Mouse (Mus musculus): ENCODE measurements at regions not wholly inside any gene's neighbourhood (a gene's known extent, or its start where the extent isn't known, plus 50 kb on each side); places are given as distances from the start of the nearest gene placed in this dataset.

DNA sequence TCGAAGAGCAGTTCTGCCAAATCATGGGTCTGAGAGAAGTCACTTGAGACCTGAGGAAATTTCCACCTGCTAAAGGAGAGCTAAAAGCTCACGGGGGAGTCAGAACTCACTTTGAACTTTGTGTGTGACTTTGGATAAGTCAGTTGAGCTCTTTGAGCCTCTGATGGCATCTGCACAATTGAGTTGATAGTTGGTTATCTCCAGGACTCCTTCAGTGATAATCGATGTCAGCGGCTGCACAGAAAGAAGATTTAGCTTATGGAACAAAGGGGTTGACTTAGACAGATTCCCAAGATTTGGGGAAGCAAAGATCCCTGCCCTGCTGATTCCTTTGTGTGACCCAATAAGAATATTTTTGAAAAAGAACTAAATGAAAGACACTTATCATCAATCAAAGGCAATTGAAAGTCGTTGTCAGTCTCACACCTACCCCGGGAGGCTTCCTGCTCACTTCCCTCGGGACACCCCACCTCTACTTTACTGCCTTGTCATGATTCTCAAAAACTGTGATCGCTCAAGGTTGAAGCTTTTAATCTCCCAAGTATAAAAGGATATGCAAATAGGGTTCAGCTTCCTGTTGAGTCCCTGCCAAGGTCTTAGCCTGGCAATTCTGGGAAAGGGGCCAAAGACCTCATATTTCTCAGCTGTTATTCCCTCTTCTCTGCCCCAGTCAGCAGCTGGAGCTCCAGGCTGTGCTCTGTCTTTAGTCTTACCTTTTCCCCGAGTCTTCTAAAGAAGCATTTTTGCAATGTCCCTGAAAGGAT is 145.4 kb downstream of the Dad1 start:
- TF ChIP-seq POLR2A (IDR thresholded peaks at IDR 0.05; ENCODE audit: extremely low read depth, insufficient read depth, low read length) = no peak
- TF ChIP-seq CTCF (IDR thresholded peaks at IDR 0.05; ENCODE audit: extremely low read depth, insufficient read depth, low read length) = no peak
- Histone ChIP-seq H3K27ac (ENCODE audit: insufficient read depth, low read length) (no peak overlapping the region), H3K4me1 (ENCODE audit: control insufficient read depth, insufficient read depth, low read length) (peaks cover 3% of the 10 kb centered on the region; the same call in 1 of the 2 replicates), H3K4me3 (ENCODE audit: insufficient read depth, low read length) (no peak overlapping the region)

DNA sequence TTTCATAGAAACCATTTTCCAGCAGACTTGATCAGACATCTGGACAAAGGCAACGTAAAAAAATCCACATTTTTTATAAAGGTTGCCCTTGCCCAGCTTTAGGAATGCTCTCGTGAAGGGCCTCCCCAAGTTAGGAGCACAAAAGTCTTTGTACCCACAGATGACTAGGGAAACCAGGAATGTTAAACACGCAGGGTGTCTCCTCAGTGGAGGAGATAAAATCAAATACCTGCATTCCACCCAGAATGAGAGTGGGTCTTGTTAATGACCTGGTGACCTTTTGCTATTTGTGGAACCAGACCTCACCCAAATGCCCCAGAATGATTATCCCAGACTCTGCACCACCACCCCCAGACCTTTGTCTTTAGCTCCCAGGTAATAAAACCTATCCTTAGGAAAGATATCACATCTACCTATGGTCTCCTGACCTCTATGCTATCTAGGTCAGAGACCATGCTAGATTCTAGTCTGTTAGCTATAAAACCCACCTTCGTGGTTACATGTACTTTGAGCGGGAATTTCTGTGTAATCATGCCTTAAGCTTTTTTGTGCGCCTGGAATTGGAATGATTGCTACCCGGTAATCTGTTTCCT is 146.6 kb downstream of the Dad1 start:
- no peak overlapping the region for H3K4me3 ChIP-seq (ENCODE audit: insufficient read depth, low read length)
- peaks cover 3% of the 10 kb centered on the region; the same call in 1 of the 2 replicates for H3K4me1 ChIP-seq (ENCODE audit: control insufficient read depth, insufficient read depth, low read length)
- TF ChIP-seq POLR2A (IDR thresholded peaks at IDR 0.05; ENCODE audit: extremely low read depth, insufficient read depth, low read length) = no peak
- no peak for TF ChIP-seq CTCF (IDR thresholded peaks at IDR 0.05; ENCODE audit: extremely low read depth, insufficient read depth, low read length)
- H3K27ac ChIP-seq (ENCODE audit: insufficient read depth, low read length) = no peak overlapping the region

DNA sequence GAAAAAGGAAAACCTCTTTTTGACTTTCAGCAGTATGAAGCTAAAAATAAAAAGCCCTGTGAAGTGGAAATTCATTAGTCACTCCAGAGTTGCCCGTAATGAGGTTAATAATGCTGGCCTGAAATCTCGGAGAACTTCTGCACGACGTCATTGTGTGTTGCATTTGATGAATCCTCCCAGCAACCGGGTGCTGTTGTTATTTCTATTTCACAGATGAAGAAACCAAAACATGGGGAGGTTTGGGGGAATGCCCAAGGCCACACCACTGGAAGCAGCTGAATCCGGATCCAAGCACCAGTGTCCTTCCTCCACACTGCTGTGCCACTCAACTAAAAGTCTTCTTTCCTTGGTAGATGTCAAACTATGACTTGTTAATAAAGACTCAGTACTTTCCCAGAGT is 149.7 kb downstream of the Dad1 start:
- Histone ChIP-seq H3K4me3 (ENCODE audit: insufficient read depth, low read length) (no peak overlapping the region), H3K27ac (ENCODE audit: insufficient read depth, low read length) (no peak overlapping the region)
- no peak for TF ChIP-seq POLR2A (IDR thresholded peaks at IDR 0.05; ENCODE audit: extremely low read depth, insufficient read depth, low read length)
- no peak for TF ChIP-seq CTCF (IDR thresholded peaks at IDR 0.05; ENCODE audit: extremely low read depth, insufficient read depth, low read length)

DNA sequence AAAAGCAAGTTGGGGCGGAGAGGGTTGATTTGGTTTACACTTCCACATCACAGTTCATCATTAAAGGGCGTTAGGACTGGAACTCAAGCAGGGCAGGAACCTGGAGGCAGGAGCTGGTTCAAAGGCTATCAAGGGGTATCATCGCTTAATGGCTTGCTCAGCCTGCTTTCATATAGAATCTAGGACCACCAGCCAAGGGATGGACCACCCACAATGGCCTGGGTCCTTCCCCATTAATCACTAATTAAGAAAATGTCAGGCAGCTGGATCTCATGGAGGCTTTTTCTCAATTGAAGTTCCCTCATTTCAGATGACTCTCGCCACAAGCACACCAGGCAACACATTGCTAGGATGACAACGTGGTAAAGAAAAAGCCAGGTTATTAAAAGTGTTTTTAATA is 150.4 kb downstream of the Dad1 start:
- peaks cover 4% of the 10 kb centered on the region; the same call in 1 of the 2 replicates for H3K4me1 ChIP-seq (ENCODE audit: control insufficient read depth, insufficient read depth, low read length)
- no peak overlapping the region for H3K4me3 ChIP-seq (ENCODE audit: insufficient read depth, low read length)
- no peak overlapping the region for H3K27ac ChIP-seq (ENCODE audit: insufficient read depth, low read length)
- no peak for TF ChIP-seq POLR2A (IDR thresholded peaks at IDR 0.05; ENCODE audit: extremely low read depth, insufficient read depth, low read length)
- no peak for TF ChIP-seq CTCF (IDR thresholded peaks at IDR 0.05; ENCODE audit: extremely low read depth, insufficient read depth, low read length)

More for the DNA sequence above, 149.7 kb downstream of the Dad1 start:
- peaks cover 4% of the 10 kb centered on the region; the same call in 1 of the 2 replicates for H3K4me1 ChIP-seq (ENCODE audit: control insufficient read depth, insufficient read depth, low read length)

DNA sequence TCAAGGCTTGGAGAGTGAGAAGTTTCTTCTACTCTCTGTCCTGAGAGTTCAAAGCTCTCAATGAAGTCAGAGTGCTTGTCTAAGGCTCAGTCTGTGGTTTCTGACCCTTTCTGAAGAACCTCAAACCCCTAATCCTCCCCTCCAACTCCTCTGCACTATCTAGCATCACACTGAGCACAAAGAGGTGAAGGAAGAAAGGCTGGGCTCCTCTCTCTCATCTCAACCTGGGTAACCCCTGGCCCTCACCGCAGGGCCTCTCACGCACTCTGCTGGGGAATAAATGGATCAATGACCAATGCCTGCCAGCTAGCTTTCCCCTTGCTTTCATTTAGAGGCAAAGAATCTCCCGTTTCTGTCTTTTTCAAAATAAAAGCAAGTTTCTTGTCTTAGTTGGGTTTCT is 150.8 kb downstream of the Dad1 start:
- Histone ChIP-seq H3K4me3 (ENCODE audit: insufficient read depth, low read length) (no peak overlapping the region), H3K27ac (ENCODE audit: insufficient read depth, low read length) (no peak overlapping the region), H3K4me1 (ENCODE audit: control insufficient read depth, insufficient read depth, low read length) (peaks cover 2% of the 10 kb centered on the region; the same call in 1 of the 2 replicates)
- TF ChIP-seq CTCF (IDR thresholded peaks at IDR 0.05; ENCODE audit: extremely low read depth, insufficient read depth, low read length) = no peak
- TF ChIP-seq POLR2A (IDR thresholded peaks at IDR 0.05; ENCODE audit: extremely low read depth, insufficient read depth, low read length) = no peak

DNA sequence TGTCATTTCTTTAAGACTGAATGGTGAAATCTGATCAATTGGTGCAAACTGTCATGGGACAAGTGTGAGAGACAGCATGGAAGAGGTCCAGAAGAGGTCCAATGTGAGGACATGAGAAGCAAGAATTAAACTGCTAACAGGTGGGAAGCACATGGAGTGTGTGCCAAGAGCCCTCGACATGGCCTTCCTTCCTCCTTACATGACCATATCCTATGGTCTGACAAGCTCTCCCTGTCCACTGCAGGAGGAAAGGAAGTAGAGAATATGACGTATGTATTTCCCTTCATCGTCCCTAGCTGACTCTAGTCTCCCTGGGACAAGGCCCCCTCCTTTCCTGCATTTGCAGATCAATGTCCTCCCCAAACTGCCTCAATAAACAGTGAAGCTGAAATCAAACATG is 152.1 kb downstream of the Dad1 start:
- Histone ChIP-seq H3K4me1 (ENCODE audit: control insufficient read depth, insufficient read depth, low read length) (peaks cover 1% of the 10 kb centered on the region; the same call in 1 of the 2 replicates), H3K27ac (ENCODE audit: insufficient read depth, low read length) (no peak overlapping the region), H3K4me3 (ENCODE audit: insufficient read depth, low read length) (no peak overlapping the region)
- TF ChIP-seq CTCF (IDR thresholded peaks at IDR 0.05; ENCODE audit: extremely low read depth, insufficient read depth, low read length) = no peak
- no peak for TF ChIP-seq POLR2A (IDR thresholded peaks at IDR 0.05; ENCODE audit: extremely low read depth, insufficient read depth, low read length)

DNA sequence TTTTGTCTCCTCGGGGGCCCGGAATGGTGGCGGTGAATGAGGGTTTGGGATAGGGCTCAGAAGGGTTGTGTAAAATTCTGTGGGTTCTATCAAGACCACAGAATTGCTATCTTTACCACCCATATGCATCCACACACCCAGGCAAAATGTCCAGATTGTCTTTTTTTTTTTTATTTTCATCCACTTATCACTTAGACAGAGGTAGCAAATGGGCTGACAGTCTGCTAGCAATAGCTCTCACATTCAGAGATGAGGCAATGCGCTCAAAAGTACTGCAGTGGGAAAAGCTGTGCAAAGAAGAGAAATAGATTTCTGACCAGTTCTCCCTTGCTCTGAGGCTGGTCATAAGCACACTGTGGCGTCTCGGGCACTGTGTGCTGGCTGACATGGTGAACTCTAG is 154.5 kb downstream of the Dad1 start:
- no peak for TF ChIP-seq CTCF (IDR thresholded peaks at IDR 0.05; ENCODE audit: extremely low read depth, insufficient read depth, low read length)
- no peak for TF ChIP-seq POLR2A (IDR thresholded peaks at IDR 0.05; ENCODE audit: extremely low read depth, insufficient read depth, low read length)
- no peak overlapping the region for H3K4me3 ChIP-seq (ENCODE audit: insufficient read depth, low read length)
- H3K27ac ChIP-seq (ENCODE audit: insufficient read depth, low read length) = no peak overlapping the region
- peaks cover 1% of the 10 kb centered on the region; the same call in 1 of the 2 replicates for H3K4me1 ChIP-seq (ENCODE audit: control insufficient read depth, insufficient read depth, low read length)

DNA sequence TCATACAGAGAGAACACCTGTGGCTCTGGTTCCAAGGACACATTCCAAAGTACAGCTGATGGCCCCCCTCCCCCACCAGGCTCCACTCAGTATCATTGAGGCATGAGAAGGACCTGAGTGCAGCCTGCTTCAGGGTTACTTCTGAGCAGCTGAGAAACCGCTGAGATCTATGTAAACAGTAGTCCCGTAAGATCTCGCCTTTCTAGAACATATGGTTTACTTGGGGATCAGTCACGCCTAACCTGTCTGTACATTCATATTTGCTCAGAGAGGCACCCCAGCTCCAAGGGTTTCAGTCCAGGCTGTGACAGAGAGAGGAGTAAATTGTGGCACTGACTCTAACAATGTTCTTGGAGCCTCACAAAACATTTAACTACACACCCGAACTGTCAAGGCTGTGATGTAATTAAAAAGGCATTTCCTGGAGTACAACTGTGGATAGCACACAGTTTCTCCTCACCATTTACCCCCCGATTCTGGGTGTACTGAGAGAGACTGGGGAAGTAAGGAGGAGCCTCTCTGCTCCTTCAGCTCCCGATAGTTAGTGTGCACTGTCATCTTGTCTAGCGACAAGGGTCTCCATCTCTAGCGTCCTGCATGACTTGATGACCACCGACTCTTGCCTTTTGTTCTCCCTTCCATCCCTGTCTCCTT is 155.7 kb downstream of the Dad1 start:
- Histone ChIP-seq H3K27ac (ENCODE audit: insufficient read depth, low read length) (no peak overlapping the region), H3K4me3 (ENCODE audit: insufficient read depth, low read length) (no peak overlapping the region), H3K4me1 (ENCODE audit: control insufficient read depth, insufficient read depth, low read length) (peaks cover 1% of the 10 kb centered on the region; the same call in 1 of the 2 replicates)
- no peak for TF ChIP-seq CTCF (IDR thresholded peaks at IDR 0.05; ENCODE audit: extremely low read depth, insufficient read depth, low read length)
- TF ChIP-seq POLR2A (IDR thresholded peaks at IDR 0.05; ENCODE audit: extremely low read depth, insufficient read depth, low read length) = no peak

DNA sequence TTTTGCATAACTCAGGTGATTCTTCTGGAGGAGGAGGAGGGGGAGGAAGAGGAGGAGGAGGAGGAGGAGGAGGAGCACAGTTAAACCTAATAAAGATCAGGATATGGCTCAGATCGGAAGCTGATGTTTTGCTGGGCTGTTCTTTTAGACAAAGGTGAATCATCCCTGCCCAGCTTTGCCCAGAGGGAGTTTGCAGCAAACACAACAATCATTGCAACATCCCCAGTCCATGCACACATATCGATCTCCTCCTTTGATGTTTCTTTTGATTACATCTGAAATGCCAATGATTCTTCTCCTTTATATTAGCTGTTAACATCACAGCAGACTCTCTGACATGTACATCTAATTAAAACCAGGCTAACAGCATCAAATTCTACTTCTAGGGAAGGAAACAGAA is 156.9 kb downstream of the Dad1 start:
- no peak for TF ChIP-seq CTCF (IDR thresholded peaks at IDR 0.05; ENCODE audit: extremely low read depth, insufficient read depth, low read length)
- TF ChIP-seq POLR2A (IDR thresholded peaks at IDR 0.05; ENCODE audit: extremely low read depth, insufficient read depth, low read length) = no peak
- Histone ChIP-seq H3K27ac (ENCODE audit: insufficient read depth, low read length) (no peak overlapping the region), H3K4me1 (ENCODE audit: control insufficient read depth, insufficient read depth, low read length) (peaks cover 1% of the 10 kb centered on the region; the same call in 1 of the 2 replicates), H3K4me3 (ENCODE audit: insufficient read depth, low read length) (no peak overlapping the region)
